Mouse (Mus musculus): ENCODE results near the gene Myo9a. TPM values are rescaled to one million over a fixed set of nuclear protein-coding genes. Genes with fewer than 3 reads are reported as not detected.

Myo9a gene
- total RNA-seq (2022), result 10 to 100 TPM; 66.3 to 92.0 (median 74.4) TPM

GRCm38 (mm10) chr9:59750267-59751065 lies at the start of gene Myo9a, which contains the start of gene Senp8:
Gene Myo9a (plus strand): TSS chr9:59750896.
Gene Senp8 (minus strand): TSS chr9:59750710.
- peak; percentile 98 to 99 for DNase-seq (ENCODE audit: low spot score in 2 of 2)

DNA sequence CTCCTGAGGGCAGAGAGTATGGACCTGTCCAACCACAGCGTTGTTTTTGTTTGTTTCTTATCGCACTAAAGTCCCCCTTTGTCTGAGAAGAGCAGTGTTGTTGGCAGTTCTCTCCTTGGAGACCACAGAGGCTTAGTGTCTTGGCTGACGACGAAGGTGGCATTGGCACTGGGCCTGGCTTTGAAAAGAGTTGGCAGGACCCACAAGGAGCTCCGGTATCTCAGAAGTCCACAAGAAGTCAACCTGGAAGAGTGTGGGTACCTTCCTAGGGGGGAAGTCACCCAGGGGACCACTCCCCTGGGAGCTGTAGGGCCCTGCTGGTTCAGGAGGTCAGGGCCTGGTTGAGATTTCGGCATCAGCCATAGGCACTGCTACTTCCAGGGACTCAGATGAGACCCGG lies 49.6 kb upstream of the Myo9a start:
- no peak for DNase-seq (ENCODE audit: low spot score in 2 of 2)

GRCm38 (mm10) chr9:59703099-59703498 lies 47.6 kb upstream of the Myo9a start:
- DNase-seq (ENCODE audit: low spot score in 2 of 2), result no peak

DNA sequence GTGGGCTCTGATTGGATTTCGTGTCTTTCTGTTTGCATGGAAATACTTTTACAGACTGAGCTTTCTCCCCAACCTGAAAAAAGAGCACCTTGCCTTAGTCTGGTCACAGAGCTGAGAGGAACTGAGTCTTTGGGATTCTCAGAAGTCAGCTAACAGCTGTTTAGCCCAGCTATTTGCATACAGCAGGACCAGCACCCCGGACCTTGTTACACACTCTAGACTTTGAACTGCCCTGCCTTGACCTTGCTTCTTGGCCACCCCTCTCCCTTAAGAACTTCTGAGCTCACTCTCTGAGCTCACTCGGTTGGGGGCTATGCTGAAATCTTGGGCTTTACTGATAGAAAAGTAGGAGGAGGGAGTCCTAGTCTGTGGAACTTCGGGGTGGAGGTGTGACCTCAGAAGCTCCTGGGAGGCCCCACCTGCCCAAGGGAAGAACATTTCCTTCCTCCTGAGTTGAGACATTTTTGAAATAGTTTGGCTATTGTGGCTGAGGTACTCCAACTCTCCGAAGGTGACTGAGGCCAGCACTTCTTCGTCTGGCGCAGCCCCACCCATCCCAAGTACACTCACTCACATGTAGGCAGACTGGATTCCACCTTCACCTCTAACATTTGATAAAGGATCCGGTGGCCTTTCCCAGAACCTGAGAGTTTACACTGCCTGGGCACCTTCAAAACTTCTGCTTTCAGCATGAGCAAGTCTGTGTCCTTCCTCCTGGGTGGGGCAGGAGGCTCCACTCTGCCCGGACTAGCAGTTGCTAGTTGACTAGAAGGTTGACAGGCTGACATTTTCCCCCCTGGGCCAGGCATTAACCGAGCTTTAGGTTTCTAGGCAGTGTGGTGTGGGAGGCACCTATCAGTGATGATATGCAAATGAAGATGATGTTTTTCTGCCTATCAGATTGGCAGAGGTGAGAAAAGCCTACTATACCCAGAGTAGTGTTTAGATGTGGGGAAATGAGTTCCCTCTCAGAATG lies 43.6 kb upstream of the Myo9a start:
- DNase-seq (ENCODE audit: low spot score in 2 of 2), result no peak

DNA sequence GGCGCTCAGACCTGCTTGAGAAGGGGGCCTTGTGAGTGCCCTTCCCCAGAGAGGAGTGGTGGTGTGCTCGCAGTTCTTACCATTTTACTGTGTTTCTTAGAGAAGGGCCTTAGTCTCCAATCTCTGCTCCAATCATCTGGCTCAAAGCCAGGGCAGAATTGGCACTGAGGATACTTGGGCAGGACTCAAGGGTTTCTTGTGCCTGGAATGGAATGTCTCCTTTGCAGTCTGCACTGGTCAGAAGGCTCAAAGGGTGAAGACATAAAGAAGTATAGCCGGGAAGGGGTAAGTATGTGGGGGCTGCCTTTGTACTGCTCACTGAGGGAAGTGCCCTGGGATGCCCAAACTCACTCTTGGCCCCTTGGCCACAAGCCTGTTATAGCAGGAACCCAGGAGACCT lies 41.5 kb upstream of the Myo9a start:
- DNase-seq (ENCODE audit: low spot score in 2 of 2), result no peak

DNA sequence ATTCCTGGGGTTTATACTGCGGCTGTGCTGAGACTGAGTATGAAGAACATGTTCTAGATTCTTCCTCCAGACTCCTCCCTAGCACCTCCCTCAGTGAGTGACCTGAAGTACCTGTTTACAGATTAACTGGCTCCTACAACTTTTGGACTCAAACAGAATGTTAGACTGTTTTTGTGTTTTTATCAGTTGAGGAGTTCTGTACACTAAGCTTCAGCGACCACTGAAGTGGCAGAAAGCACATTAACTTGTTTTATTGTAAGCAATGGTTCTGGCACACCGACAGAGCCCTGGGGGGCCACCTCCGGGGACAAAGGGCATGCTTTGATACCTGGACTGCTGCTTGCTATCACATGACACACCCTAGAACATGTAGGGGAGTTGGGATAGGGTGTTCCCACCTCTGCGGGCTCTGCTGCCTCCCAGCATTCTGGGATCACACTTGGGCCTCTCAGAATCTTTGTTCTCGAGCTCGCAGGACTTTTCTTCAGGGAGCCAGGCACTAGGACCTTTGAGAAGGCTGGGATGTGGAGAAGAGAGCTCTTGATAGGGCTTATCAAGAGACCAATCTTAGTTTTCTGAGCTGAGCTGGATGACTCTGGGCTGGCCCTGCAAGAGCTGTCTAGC lies 34.3 kb upstream of the Myo9a start:
- no peak for DNase-seq (ENCODE audit: low spot score in 2 of 2)

DNA sequence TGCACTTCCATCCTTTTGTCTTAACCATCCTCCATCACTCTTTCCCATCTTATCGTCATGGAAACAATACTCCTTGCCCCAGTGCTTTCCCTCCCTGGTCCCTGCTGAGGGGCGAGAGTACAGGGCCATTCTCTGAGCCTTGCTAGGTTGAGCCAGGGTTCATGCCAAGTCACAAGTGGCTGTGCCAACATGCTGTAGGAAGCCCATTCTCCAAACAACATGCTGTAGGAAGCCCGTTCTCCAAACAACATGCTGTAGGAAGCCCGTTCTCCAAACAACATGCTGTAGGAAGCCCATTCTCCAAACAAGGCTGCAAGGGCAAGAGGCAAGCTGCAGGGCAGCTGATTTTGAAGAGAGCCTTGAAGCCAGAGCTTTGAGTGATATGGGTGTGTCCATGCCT lies 32.5 kb upstream of the Myo9a start:
- no peak for DNase-seq (ENCODE audit: low spot score in 2 of 2)

- no peak for DNase-seq (ENCODE audit: low spot score in 2 of 2)
These were observed 29.6 kb upstream of the Myo9a start for GRCm38 (mm10) chr9:59721144-59721543.

DNA sequence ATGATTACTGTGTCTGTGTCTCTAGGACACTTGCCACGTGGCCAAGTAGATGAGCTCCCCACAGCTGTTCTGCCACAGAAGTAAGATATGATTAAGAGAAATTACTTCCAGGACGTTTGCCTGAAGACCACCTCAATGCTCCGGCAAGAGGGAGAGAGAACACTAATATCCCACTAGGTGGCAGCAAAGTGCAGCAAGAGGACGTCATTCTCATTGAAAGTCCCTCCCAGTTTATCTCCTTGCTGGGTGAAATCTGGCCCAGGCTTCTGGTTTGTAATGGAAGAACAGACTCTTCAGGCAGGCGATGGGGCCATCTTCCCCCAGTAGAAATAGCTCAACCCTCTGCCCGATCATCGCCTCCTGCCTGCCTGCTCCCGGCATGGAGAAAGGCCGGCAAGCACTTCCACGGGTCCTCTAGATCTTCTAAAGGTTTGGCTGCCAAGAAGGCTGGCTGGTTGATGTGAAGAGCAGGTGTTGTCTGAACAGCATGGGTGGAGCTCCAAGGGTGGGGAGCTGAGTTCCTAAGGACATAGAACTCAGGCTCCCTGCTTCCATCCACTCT lies 27.5 kb upstream of the Myo9a start:
- peak; percentile 51 to 61 for DNase-seq (ENCODE audit: low spot score in 2 of 2)

- DNase-seq (ENCODE audit: low spot score in 2 of 2), result peak; percentile 40 to 48
These were observed 26.8 kb upstream of the Myo9a start for GRCm38 (mm10) chr9:59723791-59724442.

GRCm38 (mm10) chr9:59725515-59725914 lies 25.2 kb upstream of the Myo9a start:
- DNase-seq (ENCODE audit: low spot score in 2 of 2), result no peak

DNA sequence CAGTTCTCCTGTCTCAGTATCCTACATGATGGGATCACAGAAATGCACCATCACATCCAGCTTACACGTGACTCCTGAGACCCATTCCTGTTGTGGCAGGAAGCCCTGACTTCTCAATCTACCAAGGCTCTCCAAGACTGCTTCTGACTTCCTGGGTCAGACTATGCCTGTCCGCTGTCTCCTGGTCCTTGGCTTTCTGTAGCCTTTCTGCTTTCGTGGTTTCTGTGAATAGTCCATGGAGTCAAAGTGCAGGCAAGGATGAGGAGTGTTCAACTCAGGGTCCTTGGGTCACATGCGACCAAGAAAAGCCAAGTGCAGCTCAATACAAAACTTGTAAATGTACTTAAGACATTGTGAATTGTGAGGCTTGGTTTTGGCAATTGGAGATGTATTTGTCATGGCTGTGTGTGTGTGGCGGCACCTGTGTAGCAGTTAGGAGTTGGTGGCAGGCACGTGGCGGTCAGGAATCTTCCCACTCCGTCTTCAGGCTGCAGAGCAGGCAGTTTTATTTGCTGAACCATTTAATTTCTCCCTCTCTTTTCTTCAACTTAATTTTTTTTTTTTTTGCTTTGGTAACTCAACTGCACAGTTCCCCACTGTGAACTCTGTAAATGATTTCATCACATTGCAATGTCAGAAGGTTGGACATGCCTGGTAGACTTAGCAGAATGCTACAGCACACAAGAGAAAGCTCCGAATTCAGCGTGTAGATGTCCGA lies 23.0 kb upstream of the Myo9a start:
- DNase-seq (ENCODE audit: low spot score in 2 of 2), result no peak

- no peak for DNase-seq (ENCODE audit: low spot score in 2 of 2)
These were observed 19.6 kb upstream of the Myo9a start for GRCm38 (mm10) chr9:59731136-59731535.

- no peak for DNase-seq (ENCODE audit: low spot score in 2 of 2)
These were observed 17.6 kb upstream of the Myo9a start for GRCm38 (mm10) chr9:59733075-59733474.

DNA sequence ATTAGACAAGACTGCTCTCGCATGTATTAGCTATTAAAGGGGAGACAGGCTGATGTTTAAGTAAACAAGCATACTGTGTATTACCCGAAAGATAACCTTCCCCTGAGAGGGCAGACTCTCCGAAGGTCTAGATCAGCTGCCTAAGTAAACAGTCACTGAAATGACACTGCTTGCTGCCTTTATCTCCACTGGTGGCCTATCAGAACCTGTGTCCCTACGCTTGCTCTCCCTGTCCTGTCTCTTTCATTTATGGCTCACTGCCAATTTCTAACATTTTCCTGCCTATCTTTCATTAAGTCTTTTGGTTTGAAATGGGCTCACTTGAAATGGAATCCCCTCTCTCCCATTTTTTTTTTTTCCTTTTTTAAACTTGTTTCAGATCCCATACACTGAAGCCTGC lies 15.3 kb upstream of the Myo9a start:
- no peak for DNase-seq (ENCODE audit: low spot score in 2 of 2)

- DNase-seq (ENCODE audit: low spot score in 2 of 2), result no peak
These were observed 10.1 kb upstream of the Myo9a start for GRCm38 (mm10) chr9:59740593-59740992.

- DNase-seq (ENCODE audit: low spot score in 2 of 2), result no peak
These were observed 6.8 kb upstream of the Myo9a start for GRCm38 (mm10) chr9:59743903-59744302.

- no peak for DNase-seq (ENCODE audit: low spot score in 2 of 2)
These were observed 2.3 kb upstream of the Myo9a start for GRCm38 (mm10) chr9:59748387-59748786.

- peak in 1 of 2 experiments; percentile 21 for DNase-seq (ENCODE audit: low spot score in 2 of 2)
These were observed 1.7 kb upstream of the Myo9a start for GRCm38 (mm10) chr9:59748969-59749368.

GRCm38 (mm10) chr9:59749581-59750265 lies 973 bp upstream of the Myo9a start:
- no peak for DNase-seq (ENCODE audit: low spot score in 2 of 2)

Data from left cerebral cortex, adult 8-10 months (tissue).